Comparison of ENCODE assay signal across 8 mouse cellular contexts in genomic region chr2:164857842-164858553, GRCm38 (mm10). TPM values are rescaled to one million over a fixed set of nuclear protein-coding genes. Genes with fewer than 3 reads are reported as not detected.
DNase-seq lines count a peak whose midpoint lies in the region.

No protein-coding gene starts in this region.

- peak; percentile 92 for DNase-seq in heart, adult 11 months
- DNase-seq in heart, postnatal 10 days: no peak
- DNase-seq in ES-CJ7 (ENCODE audit: low read depth, low spot score): peak; percentile 78
- DNase-seq in hindbrain, embryonic 10.5 days (ENCODE audit: low spot score): no peak
- no peak for DNase-seq in midbrain, embryonic 10.5 days (ENCODE audit: low spot score)
- no peak for DNase-seq in left cerebral cortex, adult 18-20 months (ENCODE audit: low spot score in 2 of 2)
- no peak for DNase-seq in frontal cortex, postnatal 10 days (ENCODE audit: low spot score in 2 of 2)
- no peak for DNase-seq in ovary, postnatal 10 days (ENCODE audit: low spot score)

- H3K4me3 ChIP-seq in hindbrain, embryonic 10.5 days: peak overlapping the region; percentile 66
- peak overlapping the region; percentile 75 for H3K4me3 ChIP-seq in midbrain, embryonic 10.5 days

- H3K36me3 ChIP-seq in hindbrain, embryonic 10.5 days: no peaks in the 10 kb centered on the region
- peaks cover 16% of the 10 kb centered on the region for H3K36me3 ChIP-seq in midbrain, embryonic 10.5 days

- H3K9me3 ChIP-seq in hindbrain, embryonic 10.5 days: no peaks in the 10 kb centered on the region
- H3K9me3 ChIP-seq in midbrain, embryonic 10.5 days (replicated peaks): no peaks in the 10 kb centered on the region

- peak overlapping the region; percentile 85 for H3K27ac ChIP-seq in hindbrain, embryonic 10.5 days
- peak overlapping the region; percentile 85 for H3K27ac ChIP-seq in midbrain, embryonic 10.5 days (replicated peaks)

- H3K27me3 ChIP-seq in hindbrain, embryonic 10.5 days (ENCODE audit: insufficient read depth, poor library complexity, severe bottlenecking): peaks cover 59% of the 10 kb centered on the region
- H3K27me3 ChIP-seq in midbrain, embryonic 10.5 days (ENCODE audit: low read depth, poor library complexity, severe bottlenecking): peaks cover 51% of the 10 kb centered on the region

- intact Hi-C loops in heart, postnatal 10 days (cut with DNase I): loop anchor here (2.0 kb wide), 1 partner anchor 23 kb away; no protein-coding TSS in a partner anchor

- H3K4me1 ChIP-seq in hindbrain, embryonic 10.5 days (replicated peaks): peaks cover 62% of the 10 kb centered on the region
- peaks cover 57% of the 10 kb centered on the region for H3K4me1 ChIP-seq in midbrain, embryonic 10.5 days

- 2% methylated on average over 19 of the region's 19 CpGs for WGBS in hindbrain, embryonic 10.5 days
- WGBS in midbrain, embryonic 10.5 days: 2% methylated on average over 19 of the region's 19 CpGs

RNA-seq across cellular contexts. Expression of gene Pltp, which starts 0.5 kb away (rescaled TPM):
- 10 to 100 TPM; 39.1 to 40.9 TPM for total RNA-seq in heart, postnatal 10 days (2021)
- 47.2 and 78.1 TPM in 2 replicates for polyA plus RNA-seq in hindbrain, embryonic 10.5 days (2016; fragmentation: Nextera tagmentation; extraction: Ambion mirVana)
- polyA plus RNA-seq in midbrain, embryonic 10.5 days (2016; fragmentation: Nextera tagmentation; extraction: Ambion mirVana): 67.9 and 86.2 TPM in 2 replicates
- 10 to 100 TPM; 90.7 to 93.5 TPM for total RNA-seq in left cerebral cortex, adult 18-20 months (2021)

RNA-seq across cellular contexts. Expression of gene Pcif1, which starts 21.1 kb away (rescaled TPM):
- 10 to 100 TPM; 42.2 to 45.1 TPM for total RNA-seq in heart, postnatal 10 days (2021)
- 76.1 and 88.4 TPM in 2 replicates for polyA plus RNA-seq in hindbrain, embryonic 10.5 days (2016; fragmentation: Nextera tagmentation; extraction: Ambion mirVana)
- 73.8 and 93.8 TPM in 2 replicates for polyA plus RNA-seq in midbrain, embryonic 10.5 days (2016; fragmentation: Nextera tagmentation; extraction: Ambion mirVana)
- total RNA-seq in left cerebral cortex, adult 18-20 months (2021): 10 to 100 TPM; 40.6 to 46.1 TPM

RNA-seq across cellular contexts. Expression of gene Neurl2, which starts 24.7 kb away (rescaled TPM):
- total RNA-seq in heart, postnatal 10 days (2021): 10 to 100 TPM; 26.4 to 35.8 TPM
- 4.3 and 5.1 TPM in 2 replicates for polyA plus RNA-seq in hindbrain, embryonic 10.5 days (2016; fragmentation: Nextera tagmentation; extraction: Ambion mirVana)
- polyA plus RNA-seq in midbrain, embryonic 10.5 days (2016; fragmentation: Nextera tagmentation; extraction: Ambion mirVana): 3.8 and 5.4 TPM in 2 replicates
- 1 to 10 TPM; 3.1 TPM for total RNA-seq in left cerebral cortex, adult 18-20 months (2021)

RNA-seq across cellular contexts. Expression of gene Ctsa, which starts 25.3 kb away (rescaled TPM):
- total RNA-seq in heart, postnatal 10 days (2021): 100 to 1,000 TPM; 108 to 116 TPM
- polyA plus RNA-seq in hindbrain, embryonic 10.5 days (2016; fragmentation: Nextera tagmentation; extraction: Ambion mirVana): 98.2 and 104 TPM in 2 replicates
- polyA plus RNA-seq in midbrain, embryonic 10.5 days (2016; fragmentation: Nextera tagmentation; extraction: Ambion mirVana): 85.7 and 98.2 TPM in 2 replicates
- total RNA-seq in left cerebral cortex, adult 18-20 months (2021): 10 to 100 TPM; 93.1 to 93.6 TPM

RNA-seq across cellular contexts. Expression of gene Spata25, which starts 29.7 kb away (rescaled TPM):
- under 1 TPM; 0.55 to 0.69 TPM for total RNA-seq in heart, postnatal 10 days (2021)
- not detected in 2 replicates for polyA plus RNA-seq in hindbrain, embryonic 10.5 days (2016; fragmentation: Nextera tagmentation; extraction: Ambion mirVana)
- 0.17 TPM in 1 of 2 replicates, not detected in the other for polyA plus RNA-seq in midbrain, embryonic 10.5 days (2016; fragmentation: Nextera tagmentation; extraction: Ambion mirVana)
- not detected for total RNA-seq in left cerebral cortex, adult 18-20 months (2021)

Comparison
In these comparisons a context has a peak if more than half of its experiments do, and no peak if none do; other contexts are left out.
1. DNase-seq: peak in heart, adult 11 months (single experiment) and ES-CJ7 (single experiment); none in heart, postnatal 10 days (0 of 2), hindbrain, embryonic 10.5 days (single experiment), midbrain, embryonic 10.5 days (single experiment), left cerebral cortex, adult 18-20 months (0 of 2), frontal cortex, postnatal 10 days (0 of 2) and ovary, postnatal 10 days (single experiment).
2. RNA of gene Neurl2, which starts 24.7 kb away (total RNA-seq): 26.4 to 35.8 TPM in heart, postnatal 10 days; 3.1 TPM in left cerebral cortex, adult 18-20 months; every median in the first group is over 4 times any median in the second.